Mouse (Mus musculus) G1E (cell line): ENCODE results near the gene Cyp20a1.

Experiments used
- CTCF ChIP-seq: IDR thresholded peaks from 2 replicates; pipeline ENCODE4 v1.5.1; 2012; ENCODE audit warnings: low read depth, low read length, inconsistent platforms, mixed read lengths
- GATA1 ChIP-seq: IDR thresholded peaks from 2 replicates; pipeline ENCODE4 v1.6.1; 2012; ENCODE audit warnings: borderline replicate concordance, low read length, inconsistent platforms, mixed read lengths
- TAL1 ChIP-seq: conservative IDR thresholded peaks from 2 replicates; pipeline ENCODE4 v1.6.1; 2012; ENCODE audit warnings: low read depth, low read length, inconsistent platforms, mixed read lengths

DNA sequence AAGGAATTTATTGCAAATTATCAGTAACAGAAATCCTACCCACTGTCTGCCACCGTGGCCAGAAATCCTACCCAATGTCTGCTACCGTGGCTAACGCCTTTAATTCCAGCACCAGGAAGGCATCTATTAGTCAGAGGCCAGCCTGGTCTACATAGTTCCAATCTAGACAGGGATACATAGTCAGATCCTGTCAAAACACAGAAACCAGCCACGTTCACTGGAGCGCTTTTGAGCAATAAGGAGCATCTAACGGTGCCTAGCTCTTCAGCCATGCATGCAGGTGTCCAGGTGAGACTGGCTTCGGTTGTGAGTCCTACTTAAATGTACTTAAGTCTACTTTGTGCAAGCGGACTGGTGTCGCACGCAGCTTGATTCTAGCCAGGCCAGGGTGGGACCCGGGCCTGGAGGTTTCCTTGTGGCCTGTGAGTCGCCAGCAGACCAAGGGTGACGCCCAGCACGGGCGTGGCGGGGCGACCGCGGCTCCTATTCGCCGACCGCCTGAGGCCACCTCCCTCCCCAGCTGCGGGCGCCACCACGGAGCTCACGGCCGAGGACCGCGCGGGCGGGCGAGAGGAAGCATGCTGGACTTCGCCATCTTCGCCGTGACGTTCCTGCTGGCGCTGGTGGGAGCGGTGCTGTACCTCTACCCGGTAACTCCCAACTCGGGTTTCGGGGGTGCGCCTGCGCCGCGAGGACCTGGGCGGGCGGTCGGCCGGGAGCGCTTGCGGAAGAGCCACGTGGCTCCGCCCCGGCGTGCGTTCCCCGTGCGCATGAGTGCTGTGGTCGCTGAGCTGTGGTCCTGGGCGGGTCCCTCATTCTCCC is at the start of gene Cyp20a1:
- no peak for TF ChIP-seq CTCF
- TF ChIP-seq TAL1 = no peak
- TF ChIP-seq GATA1 = no peak
